Mouse (Mus musculus): ENCODE measurements at regions not wholly inside any gene's neighbourhood (a gene's known extent, or its start where the extent isn't known, plus 50 kb on each side); places are given as distances from the start of the nearest gene placed in this dataset.

GRCm38 (mm10) chrX:11814861-11815260, 345.3 kb downstream of the Bcor start:
- in situ Hi-C loops (cut with MboI; ENCODE audit: unreplicated experiment in 2 of 2) = loop anchor here in 1 of 2 experiments (25.0 kb wide), 1 partner anchor 197 kb away; no protein-coding TSS in a partner anchor

GRCm38 (mm10) chrX:11815864-11816263, 344.3 kb downstream of the Bcor start:
- in situ Hi-C loops (cut with MboI; ENCODE audit: unreplicated experiment in 2 of 2) = loop anchor here in 1 of 2 experiments (25.0 kb wide), 1 partner anchor 196 kb away; no protein-coding TSS in a partner anchor

GRCm38 (mm10) chrX:11818634-11819033, 341.5 kb downstream of the Bcor start:
- in situ Hi-C loops (cut with MboI; ENCODE audit: unreplicated experiment in 2 of 2) = loop anchor here in 1 of 2 experiments (25.0 kb wide), 1 partner anchor 194 kb away; no protein-coding TSS in a partner anchor

GRCm38 (mm10) chrX:11821165-11821564, 339.0 kb downstream of the Bcor start:
- in situ Hi-C loops (cut with MboI; ENCODE audit: unreplicated experiment in 2 of 2) = loop anchor here in 1 of 2 experiments (25.0 kb wide), 1 partner anchor 191 kb away; no protein-coding TSS in a partner anchor

- in situ Hi-C loops (cut with MboI; ENCODE audit: unreplicated experiment in 2 of 2) = loop anchor here in 1 of 2 experiments (25.0 kb wide), 1 partner anchor 190 kb away; no protein-coding TSS in a partner anchor
These were observed 338.0 kb downstream of the Bcor start for GRCm38 (mm10) chrX:11821880-11822768.

GRCm38 (mm10) chrX:11825948-11826347, 334.2 kb downstream of the Bcor start:
- in situ Hi-C loops (cut with MboI; ENCODE audit: unreplicated experiment in 2 of 2) = no loop called here

- in situ Hi-C loops (cut with MboI; ENCODE audit: unreplicated experiment in 2 of 2) = no loop called here
These were observed 333.3 kb downstream of the Bcor start for GRCm38 (mm10) chrX:11826737-11827408.

GRCm38 (mm10) chrX:11829411-11830002, 330.6 kb downstream of the Bcor start:
- in situ Hi-C loops (cut with MboI; ENCODE audit: unreplicated experiment in 2 of 2) = no loop called here

GRCm38 (mm10) chrX:11837566-11837965, 322.6 kb downstream of the Bcor start:
- in situ Hi-C loops (cut with MboI; ENCODE audit: unreplicated experiment in 2 of 2) = no loop called here

GRCm38 (mm10) chrX:11839665-11840245, 320.4 kb downstream of the Bcor start:
- in situ Hi-C loops (cut with MboI; ENCODE audit: unreplicated experiment in 2 of 2) = no loop called here

GRCm38 (mm10) chrX:11840319-11841035, 319.7 kb downstream of the Bcor start:
- in situ Hi-C loops (cut with MboI; ENCODE audit: unreplicated experiment in 2 of 2) = no loop called here

- in situ Hi-C loops (cut with MboI; ENCODE audit: unreplicated experiment in 2 of 2) = no loop called here
These were observed 314.6 kb downstream of the Bcor start for GRCm38 (mm10) chrX:11845566-11845965.

- in situ Hi-C loops (cut with MboI; ENCODE audit: unreplicated experiment in 2 of 2) = no loop called here
These were observed 304.2 kb downstream of the Bcor start for GRCm38 (mm10) chrX:11855910-11856309.

GRCm38 (mm10) chrX:11859396-11859795, 300.8 kb downstream of the Bcor start:
- in situ Hi-C loops (cut with MboI; ENCODE audit: unreplicated experiment in 2 of 2) = no loop called here

- in situ Hi-C loops (cut with MboI; ENCODE audit: unreplicated experiment in 2 of 2) = no loop called here
These were observed 298.9 kb downstream of the Bcor start for GRCm38 (mm10) chrX:11861119-11861708.

- in situ Hi-C loops (cut with MboI; ENCODE audit: unreplicated experiment in 2 of 2) = no loop called here
These were observed 298.3 kb downstream of the Bcor start for GRCm38 (mm10) chrX:11861892-11862291.

GRCm38 (mm10) chrX:11863106-11863505, 297.0 kb downstream of the Bcor start:
- in situ Hi-C loops (cut with MboI; ENCODE audit: unreplicated experiment in 2 of 2) = no loop called here

- in situ Hi-C loops (cut with MboI; ENCODE audit: unreplicated experiment in 2 of 2) = no loop called here
These were observed 286.2 kb downstream of the Bcor start for GRCm38 (mm10) chrX:11873913-11874312.

- in situ Hi-C loops (cut with MboI; ENCODE audit: unreplicated experiment in 2 of 2) = no loop called here
These were observed 283.5 kb downstream of the Bcor start for GRCm38 (mm10) chrX:11876636-11877035.

GRCm38 (mm10) chrX:11878028-11878427, 282.1 kb downstream of the Bcor start:
- in situ Hi-C loops (cut with MboI; ENCODE audit: unreplicated experiment in 2 of 2) = no loop called here
